In the genomic region with DNA sequence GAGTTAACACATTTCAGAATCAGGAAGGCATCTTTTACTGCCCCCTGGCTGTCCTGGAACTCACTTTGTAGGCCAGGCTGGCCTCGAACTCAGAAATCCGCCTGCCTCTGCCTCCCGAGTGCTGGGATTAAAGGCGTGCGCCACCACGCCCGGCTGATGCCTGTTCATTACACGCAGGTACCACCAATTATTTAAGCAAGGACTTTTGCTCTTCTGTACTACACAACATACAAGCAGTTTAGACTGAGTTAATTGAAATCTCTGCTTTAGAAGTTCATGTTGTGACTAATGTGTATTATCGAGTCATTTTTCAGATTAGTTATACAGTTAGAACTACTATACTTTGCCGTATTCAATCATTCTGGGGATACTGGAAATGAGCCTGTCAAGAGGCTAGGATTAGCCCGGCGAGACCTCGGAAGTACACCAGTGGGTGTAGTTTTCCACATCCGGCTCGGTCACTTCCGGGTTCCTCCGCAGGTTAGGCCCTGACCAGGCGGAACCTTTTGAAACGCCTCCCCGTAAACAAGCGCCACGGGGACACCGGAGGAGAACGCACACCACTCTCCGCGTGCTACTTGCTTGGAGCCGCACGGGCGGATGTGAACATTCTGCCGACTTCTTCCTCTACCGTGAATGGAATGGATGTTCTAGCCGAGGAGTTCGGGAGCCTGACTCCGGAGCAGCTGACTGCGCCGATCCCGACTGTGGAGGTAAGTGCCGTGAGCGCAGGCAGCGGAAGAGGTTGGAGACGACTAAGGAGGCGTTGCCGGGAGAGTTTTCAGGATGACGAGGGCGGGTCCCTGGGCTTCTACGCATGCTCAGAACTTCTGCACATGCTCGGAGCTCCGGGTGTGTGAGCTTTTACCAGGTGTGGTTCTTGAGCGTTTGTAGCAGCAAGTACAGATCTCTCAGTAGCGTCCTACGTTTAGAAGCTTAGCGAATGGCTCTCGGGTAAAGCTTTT, we compare ENCODE assay signal across 8 mouse cellular contexts. TPM values are rescaled to one million over a fixed set of nuclear protein-coding genes. Genes with fewer than 3 reads are reported as not detected.
A peak's percentile ranks its signal among the peaks of the same experiment; 100 is the strongest.
DNase-seq lines count a peak whose midpoint lies in the region; ATAC-seq and TF ChIP-seq lines count a peak whose summit lies in the region.

A gene (plus strand): TSS at position 467 of the 965 bp plus-strand sequence.

- H3K4me1 ChIP-seq in ES-E14 (ENCODE audit: control insufficient read depth in 2 of 2, insufficient read depth in 2 of 2, low read length in 2 of 2, poor library complexity in 1 of 2), result peaks cover 0 to 5% of the 10 kb centered on the region in 2 experiments; a peak in 2 of 4 replicates
- H3K4me1 ChIP-seq in forebrain, embryonic 15.5 days, result peaks cover 13% of the 10 kb centered on the region
- 0 out of 2 replicates have a peak, but pooled peaks cover 2% of the 10 kb centered on the region for H3K4me1 ChIP-seq in lung, adult 2 months (ENCODE audit: control insufficient read depth, insufficient read depth, low read length)

- peak; percentile 93 for DNase-seq in ES-E14 (ENCODE audit: low read depth, low spot score)
- peak; percentile 94 for DNase-seq in cerebellum, adult 11-12 months
- DNase-seq in heart, postnatal 25 days (ENCODE audit: low spot score), result peak; percentile 86
- peak; percentile 94 to 98 for DNase-seq in layer of hippocampus, adult 18-20 months (ENCODE audit: low spot score in 2 of 2)
- DNase-seq in lung, adult 2 months, result peak; percentile 94
- DNase-seq in thymus, adult 18-20 months, result peak; percentile 88 to 90

- peak; percentile 91 for TF ChIP-seq POLR2A in lung, adult 2 months (IDR thresholded peaks at IDR 0.05; ENCODE audit: borderline replicate concordance, extremely low read depth, low read depth, low read length)

- no peaks in the 10 kb centered on the region for H3K36me3 ChIP-seq in ES-E14 (ENCODE audit: control insufficient read depth, insufficient read depth, low read length, poor library complexity, severe bottlenecking)
- H3K36me3 ChIP-seq in forebrain, embryonic 15.5 days, result no peaks in the 10 kb centered on the region

- H3K4me2 ChIP-seq in forebrain, embryonic 15.5 days (replicated peaks), result peak within 1 kb of the TSS; percentile 83

- 8% methylated on average over 53 of the region's 53 CpGs for WGBS in forebrain, embryonic 15.5 days
- WGBS in lung, adult 2 months, result 7% methylated on average over 53 of the region's 53 CpGs

- no peak for TF ChIP-seq CTCF in lung, adult 2 months (IDR thresholded peaks at IDR 0.05; ENCODE audit: insufficient read depth, low read length)

- H3K27me3 ChIP-seq in forebrain, embryonic 15.5 days, result no peaks in the 10 kb centered on the region

- H3K9ac ChIP-seq in ES-E14 (ENCODE audit: insufficient read depth, low read depth, low read length, poor library complexity, severe bottlenecking), result peak within 1 kb of the TSS; percentile 97
- H3K9ac ChIP-seq in forebrain, embryonic 15.5 days (replicated peaks), result peak within 1 kb of the TSS; percentile 75

- no peaks in the 10 kb centered on the region for H3K9me3 ChIP-seq in ES-E14 (ENCODE audit: control insufficient read depth, insufficient read depth, low read depth, low read length)
- no peaks in the 10 kb centered on the region for H3K9me3 ChIP-seq in forebrain, embryonic 15.5 days

- in situ Hi-C loops in ES-E14 (cut with MboI; ENCODE audit: low sequenced_read_pairs in 2 of 2, unreplicated experiment in 2 of 2), result no loop called here

- H3K4me3 ChIP-seq in ES-E14 (ENCODE audit: insufficient read depth in 1 of 2, low read depth in 1 of 2, low read length in 2 of 2, poor library complexity in 1 of 2, severe bottlenecking in 1 of 2), result peak within 1 kb of the TSS; percentile 94 to 98
- H3K4me3 ChIP-seq in forebrain, embryonic 15.5 days, result peak within 1 kb of the TSS; percentile 95
- H3K4me3 ChIP-seq in lung, adult 2 months (replicated peaks; ENCODE audit: extremely low read depth, low read depth, low read length), result peak within 1 kb of the TSS; percentile 81

- ATAC-seq in forebrain, embryonic 15.5 days (replicated peaks), result peak; percentile 98
- peak; percentile 95 for ATAC-seq in neutrophil, adult 5-6 weeks (ENCODE audit: extremely low read depth, insufficient number of reproducible peaks, low FRiP score, poor library complexity, severe bottlenecking)

- intact Hi-C loops in heart, postnatal 25 days (cut with DNase I), result loop anchor here (1.0 to 5.0 kb wide), 2 partner anchors 44 to 90 kb away; a partner anchor contains a TSS

- peak within 1 kb of the TSS; percentile 94 for H3K27ac ChIP-seq in ES-E14 (ENCODE audit: insufficient read depth, low read depth, low read length, poor library complexity, severe bottlenecking)
- H3K27ac ChIP-seq in forebrain, embryonic 15.5 days (replicated peaks), result peak within 1 kb of the TSS; percentile 98

TF ChIP-seq in ES-E14, 5 proteins besides CTCF, POLR2A, EP300 and RAD21:
- TF ChIP-seq MAFK (IDR thresholded peaks at IDR 0.05; ENCODE audit: insufficient read depth, low read depth, low read length) (no peak), CHD2 (IDR thresholded peaks at IDR 0.05; ENCODE audit: low read depth, low read length) (peak; percentile 52; the same call in 1 of the 2 replicates), ZC3H11A (IDR thresholded peaks at IDR 0.05; ENCODE audit: borderline replicate concordance, low read depth, low read length) (no peak), ZNF384 (IDR thresholded peaks at IDR 0.05; ENCODE audit: low read depth, low read length) (no peak), HCFC1 (IDR thresholded peaks at IDR 0.05; ENCODE audit: borderline replicate concordance, insufficient read depth, low read length) (peak; percentile 86)
TF ChIP-seq in ES-E14: peak in this region for 2.

RNA-seq across cellular contexts. Expression of the gene that starts here (rescaled TPM):
- total RNA-seq in ES-E14 (2012; rRNA removed), result 29.2 and 30.4 TPM in 2 replicates
- polyA plus RNA-seq in forebrain, embryonic 15.5 days (2015; fragmentation: Nextera tagmentation; extraction: Ambion mirVana), result 15.3 and 16.5 TPM in 2 replicates
- total RNA-seq in heart, postnatal 25 days (2021), result 10 to 100 TPM; 11.7 to 12.7 TPM
- total RNA-seq in layer of hippocampus, adult 18-20 months (2021), result 10 to 100 TPM; 15.7 to 16.0 TPM
- 4.0 and 5.7 TPM in 2 replicates for polyA plus RNA-seq in lung, adult 2 months (2012; rRNA removed)
- total RNA-seq in neutrophil, adult 5-6 weeks (2017), result 46.3 and 55.4 TPM in 2 replicates

Comparison
In these comparisons a context has a peak if more than half of its experiments do, and no peak if none do; other contexts are left out.
1. Peak in every context shown above with its lines: DNase-seq, ATAC-seq, H3K4me3 ChIP-seq and H3K27ac ChIP-seq.